Mouse (Mus musculus): Measurements from ENCODE around the gene Gm15217.

Gm15217 gene

DNA sequence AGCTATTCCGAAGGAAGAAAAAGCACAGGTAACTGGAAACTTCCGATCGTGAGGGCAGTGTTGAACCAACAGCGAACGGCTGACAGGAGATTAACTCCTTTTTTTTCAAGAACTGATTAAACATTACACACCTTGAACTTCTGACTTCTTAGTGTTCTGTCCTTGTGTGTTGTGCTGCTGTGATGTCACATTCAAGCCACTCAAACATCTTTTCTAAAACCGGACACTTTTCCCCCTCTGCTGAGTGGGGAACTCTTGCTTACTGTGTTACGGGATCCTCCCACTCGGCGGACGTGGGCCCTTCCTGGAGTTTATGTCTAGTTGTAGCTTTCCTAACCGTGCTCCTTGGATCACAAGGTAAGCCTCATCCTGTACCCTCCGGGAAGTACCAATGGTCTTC is at the start of gene Gm15217:
Gm15217 (plus strand) TSS at position 130 of the 400 bp plus-strand sequence.
- DNase-seq (ENCODE audit: low spot score) = no peak

DNA sequence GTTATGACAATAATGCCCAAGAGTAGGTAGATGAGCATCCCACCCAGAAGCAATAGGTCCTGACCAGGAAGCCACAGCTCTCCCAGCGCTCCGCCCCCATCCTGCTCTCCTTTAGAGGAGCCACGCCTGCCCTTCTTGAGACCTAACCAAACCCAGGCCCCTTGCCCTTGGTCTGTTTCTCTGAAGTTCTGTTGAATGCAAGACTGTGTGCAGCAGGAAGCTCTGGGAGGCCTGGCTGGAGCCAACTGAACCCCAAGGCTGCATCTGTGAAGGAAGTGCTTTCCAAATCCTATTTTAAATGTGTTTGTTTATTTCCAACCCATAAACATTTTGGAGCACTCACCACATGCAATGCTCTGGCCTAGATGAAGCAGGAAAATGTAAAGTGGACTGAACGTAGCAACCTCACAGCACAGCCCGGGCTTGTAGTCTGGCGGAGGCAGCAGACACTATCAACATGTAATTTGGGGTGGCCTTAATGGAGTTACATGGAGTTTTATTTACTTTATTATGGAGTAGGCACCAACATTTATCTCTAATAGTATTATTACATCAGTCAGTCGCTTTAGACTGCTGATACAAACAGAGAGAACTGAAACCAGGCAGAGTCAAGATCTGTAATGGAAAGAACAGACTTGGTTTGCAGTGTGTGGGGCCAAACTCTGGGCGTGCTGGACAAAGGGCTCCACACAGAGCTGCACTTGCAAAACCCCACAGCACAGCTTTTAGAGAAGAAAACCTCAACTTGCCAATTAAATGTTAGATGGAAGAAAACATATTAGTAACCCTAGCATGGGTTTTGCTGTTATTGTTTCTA is 45.6 kb upstream of the Gm15217 start:
- DNase-seq (ENCODE audit: low spot score) = no peak

DNA sequence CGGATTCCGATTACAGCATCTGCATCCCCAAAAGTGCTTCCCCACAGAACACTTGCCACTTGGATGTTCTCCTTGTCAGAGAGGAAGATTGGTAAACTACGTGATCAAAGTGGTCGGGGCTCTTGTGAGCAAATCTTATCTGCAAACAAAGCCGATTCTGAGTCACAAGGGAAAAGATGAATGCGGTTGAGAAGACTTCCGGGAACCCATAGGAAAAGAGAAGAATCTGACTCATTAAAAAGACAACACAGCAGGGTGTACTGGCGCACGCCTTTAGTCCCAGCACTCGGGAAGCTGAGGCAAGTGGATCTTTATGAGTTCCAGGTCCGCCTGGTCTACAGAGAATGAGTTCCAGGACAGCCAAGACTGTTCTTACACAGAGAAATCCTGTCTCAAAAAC is 40.4 kb upstream of the Gm15217 start:
- no peak for DNase-seq (ENCODE audit: low spot score)

DNA sequence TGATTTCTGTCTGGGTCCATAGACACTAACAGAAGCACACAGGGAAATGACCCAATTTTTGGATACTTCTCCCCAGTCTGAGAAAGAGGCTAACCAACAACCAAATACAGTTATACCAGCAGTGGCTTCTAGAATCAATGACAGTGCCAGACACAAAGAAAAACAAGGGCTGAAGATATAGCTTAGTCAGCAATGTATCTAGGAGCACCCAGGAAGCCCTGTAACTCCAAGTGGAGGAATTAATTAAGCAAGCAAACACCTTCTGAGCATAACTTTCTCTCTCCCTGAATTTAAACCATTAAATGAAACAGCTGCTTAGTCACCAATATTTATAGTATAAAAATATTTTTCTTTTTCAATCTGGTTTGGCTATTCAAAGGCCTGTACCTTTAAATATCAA is 34.5 kb upstream of the Gm15217 start:
- DNase-seq (ENCODE audit: low spot score) = no peak

DNA sequence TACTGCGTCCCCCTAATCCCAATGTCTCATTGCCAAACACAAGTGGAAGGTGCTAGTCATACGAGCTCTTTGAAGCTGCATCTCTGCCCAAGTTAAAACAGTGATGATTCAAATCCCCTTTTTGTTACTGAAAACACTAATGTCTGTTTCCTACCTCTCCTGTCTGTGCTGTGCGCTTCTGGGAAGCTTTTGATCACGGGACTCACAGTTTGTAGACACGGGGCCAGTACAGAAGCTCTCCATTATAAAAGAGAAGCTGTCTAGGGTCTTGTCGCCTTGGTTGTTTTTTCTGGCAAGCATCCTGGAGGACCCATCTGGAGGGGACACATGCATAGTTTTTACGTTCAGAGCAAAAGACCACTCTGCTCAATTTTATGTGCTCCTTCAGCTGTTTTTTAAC is 21.9 kb upstream of the Gm15217 start:
- no peak for DNase-seq (ENCODE audit: low spot score)

DNA sequence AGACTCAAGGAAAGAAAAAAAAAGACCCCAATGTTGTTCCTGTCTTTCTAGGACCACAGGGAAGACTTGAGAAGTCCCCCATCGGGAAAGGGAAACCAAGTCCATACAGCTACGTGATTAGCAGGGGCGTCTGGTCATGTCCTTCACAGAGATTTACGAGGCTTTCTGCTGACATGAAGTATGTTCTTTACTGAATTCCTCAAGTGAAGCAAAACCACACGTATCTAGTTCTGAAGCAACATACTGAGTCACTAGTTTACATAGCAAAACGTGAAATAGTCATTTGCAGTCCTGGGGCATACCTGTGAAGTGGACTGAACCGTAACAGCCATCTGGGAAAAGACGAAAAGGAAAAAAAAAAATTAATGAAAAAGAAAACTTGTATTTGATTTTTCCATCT is 21.5 kb upstream of the Gm15217 start:
- no peak for DNase-seq (ENCODE audit: low spot score)

DNA sequence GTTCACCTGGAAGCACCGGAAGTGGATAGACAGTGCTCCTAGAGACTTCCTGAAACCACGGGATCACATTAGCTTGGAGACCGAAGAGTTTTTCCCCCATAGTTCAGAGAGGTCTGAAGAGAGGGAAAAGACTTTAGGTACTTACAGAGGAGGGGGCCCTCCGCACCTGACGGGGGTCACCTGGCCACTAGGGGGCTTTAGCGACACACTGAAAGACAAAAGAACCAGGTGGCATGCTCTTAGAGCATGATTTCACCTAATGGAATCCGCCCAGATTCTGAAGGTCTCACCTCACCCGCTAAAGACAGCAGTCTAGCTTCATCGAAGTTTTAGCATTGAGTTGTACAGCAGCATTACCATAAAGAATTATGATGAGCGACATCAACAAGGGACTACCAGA is 16.0 kb upstream of the Gm15217 start:
- no peak for DNase-seq (ENCODE audit: low spot score)

DNA sequence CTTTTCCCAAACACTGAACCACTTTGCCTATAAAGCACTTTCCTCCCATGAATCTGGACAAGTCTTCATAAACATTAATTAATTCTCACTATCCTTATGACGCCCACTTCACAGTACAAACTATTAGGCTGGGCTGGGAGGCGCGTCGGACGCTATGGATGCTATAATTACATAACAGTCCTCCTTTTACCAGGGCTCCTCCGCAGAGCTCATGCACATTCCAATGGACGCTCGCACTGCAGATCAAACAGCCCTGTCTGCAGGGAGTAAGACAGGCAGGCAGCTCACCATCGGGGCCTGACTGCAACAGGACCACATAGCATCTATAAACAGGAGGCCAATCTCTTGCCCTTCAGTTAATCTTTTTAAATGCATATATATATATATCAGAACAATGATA is 6.8 kb upstream of the Gm15217 start:
- no peak for DNase-seq (ENCODE audit: low spot score)

DNA sequence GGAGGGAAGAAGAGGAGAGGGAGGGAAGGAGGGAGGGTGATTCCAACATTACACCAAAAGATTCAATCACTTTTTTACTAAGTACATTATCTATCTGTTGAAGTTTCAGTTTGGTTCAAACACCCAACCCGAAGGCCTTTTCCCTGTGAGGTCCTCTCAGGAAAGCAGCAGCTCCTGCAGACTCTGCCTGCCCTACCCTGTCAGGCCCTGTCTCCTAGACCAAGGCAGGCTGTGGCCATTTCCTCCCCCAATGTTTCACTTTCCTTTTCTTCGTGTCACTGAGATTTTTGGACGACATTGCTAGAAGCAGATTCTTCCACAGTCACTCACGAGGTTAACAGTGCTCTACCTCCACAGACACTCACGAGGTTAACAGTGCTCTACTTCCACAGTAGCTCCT is 3.4 kb upstream of the Gm15217 start:
- DNase-seq (ENCODE audit: low spot score) = no peak

DNA sequence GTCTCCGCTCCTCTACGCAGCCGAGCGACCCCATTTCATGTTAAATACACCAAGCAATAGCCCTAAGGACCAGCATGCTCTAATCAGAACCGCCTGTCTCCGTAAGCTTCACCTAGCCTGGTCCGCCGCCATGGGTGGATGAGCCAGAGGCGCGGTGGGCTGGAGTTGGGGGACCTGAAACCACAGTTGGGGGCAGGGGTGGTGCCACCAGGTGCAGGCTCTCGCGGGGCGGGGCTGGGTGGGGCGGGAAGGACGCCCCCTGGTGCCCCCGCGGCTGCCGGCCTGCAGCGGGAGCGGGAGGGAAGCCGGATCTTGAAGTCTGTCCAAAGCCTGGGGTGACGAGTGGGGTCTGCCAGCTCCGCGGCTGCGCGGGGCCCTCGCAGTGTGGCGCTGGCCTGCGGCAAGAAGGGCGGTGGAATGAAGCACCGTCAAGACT is 1.1 kb downstream of the Gm15217 start:
- no peak for DNase-seq (ENCODE audit: low spot score)

DNA sequence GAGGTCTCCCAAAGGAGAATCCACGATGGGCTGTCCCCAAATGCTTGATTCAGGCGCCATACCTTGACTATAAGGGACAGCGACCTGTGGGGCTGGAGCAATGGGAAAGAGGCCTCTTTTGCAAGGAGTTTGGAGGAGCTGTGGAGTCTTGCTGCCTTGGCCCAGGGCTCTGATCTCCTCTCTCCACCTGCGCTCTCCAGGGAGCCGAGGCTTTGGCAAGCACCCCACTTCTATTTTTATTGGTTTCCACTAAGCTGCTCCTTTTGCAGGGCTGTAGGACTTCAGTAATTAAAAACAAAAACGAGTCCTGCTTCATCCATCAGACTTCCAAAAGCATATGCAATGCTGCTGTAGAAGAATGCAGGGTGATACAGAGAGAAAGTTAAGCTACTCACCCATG is 2.2 kb downstream of the Gm15217 start:
- no peak for DNase-seq (ENCODE audit: low spot score)

DNA sequence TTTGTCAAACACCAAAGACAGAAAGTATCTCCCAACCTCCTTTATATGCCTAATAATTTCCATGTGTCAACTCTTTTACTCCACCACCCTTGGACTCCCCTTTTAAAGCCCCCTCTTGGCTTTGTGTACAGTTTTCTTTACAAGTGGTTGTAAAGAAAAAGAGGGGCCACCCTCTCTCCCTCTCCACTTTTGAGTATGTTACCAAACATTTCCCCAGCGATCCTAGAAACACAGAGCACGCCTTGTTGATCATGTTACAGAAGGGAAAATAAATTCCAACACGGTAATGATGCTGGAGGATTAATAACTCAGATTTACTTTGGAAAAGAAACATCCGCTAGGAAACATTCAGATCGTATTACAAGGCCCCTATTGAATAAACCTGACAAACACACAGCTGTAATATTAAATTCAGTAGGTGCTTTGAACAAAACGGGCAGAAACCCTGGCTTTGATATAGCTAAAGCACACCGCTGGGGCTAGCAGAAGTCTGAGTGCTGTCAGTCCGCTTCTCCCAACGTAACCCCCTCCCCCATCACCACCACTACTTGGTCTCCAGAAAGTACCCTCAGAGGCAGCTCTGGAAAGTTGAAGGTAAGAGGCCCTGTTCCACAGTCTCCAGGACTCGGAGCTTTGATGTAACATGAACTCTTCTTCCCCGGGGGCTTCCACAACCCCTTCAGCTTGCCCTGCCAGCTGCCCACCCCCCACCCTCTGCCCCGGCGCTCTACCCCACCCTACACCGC is 5.9 kb downstream of the Gm15217 start:
- no peak for DNase-seq (ENCODE audit: low spot score)

DNA sequence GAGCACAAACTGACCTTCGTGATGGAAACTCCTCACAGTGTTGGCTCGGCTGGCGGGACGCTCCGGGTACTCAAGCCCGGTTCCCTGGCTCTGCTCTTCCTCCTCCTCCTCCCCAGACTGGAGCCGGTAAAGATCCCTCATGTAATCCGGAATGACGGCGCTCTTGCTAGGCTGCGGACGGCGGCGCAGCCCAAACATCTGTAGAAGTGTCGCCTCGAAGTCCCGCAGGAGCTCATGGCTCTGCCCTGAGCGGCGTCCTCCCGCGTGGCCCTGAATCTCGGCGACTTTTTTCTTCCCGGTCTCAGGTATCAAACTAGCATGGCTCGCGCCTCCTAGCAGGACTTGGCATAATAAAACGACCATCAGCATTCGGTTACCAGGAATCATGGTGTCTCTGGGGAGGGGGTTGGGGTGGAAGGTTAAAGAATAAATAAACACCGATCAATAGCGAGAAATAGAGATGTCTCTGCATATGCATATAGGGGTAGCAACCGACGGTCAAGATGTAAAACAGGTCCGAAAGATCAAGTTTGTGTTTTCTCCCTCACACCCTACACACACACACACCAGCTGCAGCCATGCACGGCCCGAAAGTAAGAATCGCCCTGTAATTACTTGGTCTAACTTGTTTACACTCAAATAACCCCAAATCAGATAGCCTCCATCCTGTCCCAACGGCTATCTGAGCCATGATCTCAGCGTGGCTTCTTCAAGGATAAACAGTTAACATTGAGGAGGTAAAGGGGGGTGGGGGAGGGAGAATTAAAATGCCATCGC is 6.7 kb downstream of the Gm15217 start:
- DNase-seq (ENCODE audit: low spot score) = no peak

DNA sequence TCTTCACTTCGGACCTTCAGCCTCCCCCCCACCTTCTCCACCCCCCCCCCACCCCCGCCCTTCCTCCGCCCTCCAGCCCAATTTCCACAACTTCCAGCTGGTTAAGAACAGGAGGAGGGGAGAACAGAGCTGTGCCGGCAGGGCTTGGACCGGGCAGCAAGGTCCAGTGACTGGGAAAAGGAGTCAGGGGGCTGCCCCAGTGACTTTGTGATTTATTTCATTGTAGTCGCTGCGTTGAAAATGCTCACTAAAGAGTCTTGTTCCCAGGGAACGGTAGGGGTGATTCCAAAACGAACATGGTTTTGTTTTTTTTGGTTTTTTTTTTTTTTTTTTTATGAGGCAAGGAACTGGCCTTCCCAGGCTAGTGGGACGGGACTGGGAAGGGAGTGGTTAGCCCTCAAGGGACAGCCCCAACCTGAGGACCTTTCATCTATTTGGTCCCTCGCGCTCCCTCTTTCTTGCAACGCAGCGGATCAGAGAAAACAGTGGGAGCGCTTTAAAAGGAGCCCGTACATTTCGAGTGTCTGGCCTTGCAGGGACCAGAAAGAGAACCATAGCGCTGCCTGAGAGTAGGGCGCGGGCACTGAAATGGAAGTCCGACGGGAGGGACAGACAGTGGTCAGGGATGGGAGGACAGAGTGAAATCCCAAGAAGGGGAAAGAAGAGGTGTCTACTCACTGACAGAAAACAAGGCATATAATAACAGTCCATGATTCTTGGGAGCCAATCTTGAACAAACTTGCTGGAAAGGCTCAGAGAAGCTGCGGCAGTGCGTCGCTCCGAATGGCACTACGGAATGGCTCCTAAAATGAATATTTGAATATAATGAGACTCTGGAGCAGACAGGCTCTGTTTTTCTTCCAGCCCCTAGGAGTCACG is 7.5 kb downstream of the Gm15217 start:
- no peak for DNase-seq (ENCODE audit: low spot score)

DNA sequence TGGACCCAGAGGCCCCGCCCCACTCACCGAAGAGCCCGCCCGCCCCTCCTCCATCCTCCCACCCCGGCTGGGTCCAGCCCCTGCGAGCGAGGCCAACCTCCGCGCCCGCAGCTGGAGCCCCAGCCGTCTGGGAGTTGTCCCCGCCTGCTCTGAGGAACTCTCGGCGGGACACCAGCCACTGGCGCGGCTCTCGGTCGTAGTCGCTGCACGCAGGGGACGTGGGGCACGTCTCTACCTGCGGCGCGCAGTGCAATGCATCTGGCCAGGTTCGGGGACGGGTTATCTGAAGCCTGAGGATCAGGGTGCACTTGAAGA is 8.1 kb downstream of the Gm15217 start:
- DNase-seq (ENCODE audit: low spot score) = peak; percentile 52

DNA sequence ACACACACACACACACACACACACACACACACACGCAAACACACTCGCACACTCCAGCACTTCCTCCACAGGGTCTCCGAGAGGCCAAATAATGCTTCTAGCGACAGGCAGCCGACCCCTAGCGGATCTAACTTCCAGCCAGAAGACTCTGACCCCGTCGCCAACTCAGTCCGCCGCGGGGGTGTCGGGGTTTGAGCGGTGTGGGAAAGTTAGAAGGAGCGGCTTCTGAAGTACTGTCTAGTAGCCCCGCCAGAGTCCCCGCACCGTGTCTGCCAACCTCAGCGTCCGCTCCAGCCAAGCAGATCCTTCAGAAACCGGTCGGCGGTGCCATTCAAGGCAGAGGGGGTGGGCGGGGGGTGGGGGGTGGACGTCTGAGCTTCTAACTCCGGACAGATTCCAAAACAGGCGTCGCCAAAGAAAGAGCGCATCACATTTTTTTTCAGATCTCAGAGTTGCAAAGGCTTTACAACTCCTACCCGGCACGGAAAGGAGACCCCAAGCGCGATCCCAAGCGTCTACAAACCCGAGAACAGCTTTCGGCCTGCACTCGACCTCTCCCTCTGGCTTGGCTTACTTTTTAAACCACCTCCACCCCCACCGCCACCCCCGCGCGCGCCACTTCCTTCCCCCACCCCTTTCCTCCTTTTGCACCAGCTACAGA is 8.7 kb downstream of the Gm15217 start:
- DNase-seq (ENCODE audit: low spot score) = no peak

DNA sequence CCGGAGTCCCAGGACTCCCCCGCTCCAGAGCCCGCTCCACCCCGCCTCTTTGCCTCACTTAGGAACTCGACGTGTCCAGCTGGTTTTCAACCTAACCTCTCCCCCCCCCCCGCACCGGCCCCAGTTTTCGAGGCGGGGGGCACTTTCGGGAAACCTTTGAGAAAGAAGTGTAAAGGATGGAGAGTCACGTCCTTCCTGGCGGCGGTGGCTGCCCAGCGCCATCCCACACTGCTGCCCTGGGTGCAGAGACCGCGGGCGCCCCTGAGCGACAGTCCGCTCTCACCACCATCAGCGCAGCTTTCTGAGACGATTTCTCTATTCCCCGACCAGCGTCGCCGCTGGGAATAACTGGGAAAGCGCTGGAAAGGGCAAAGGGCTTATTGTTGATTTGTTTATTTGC is 9.4 kb downstream of the Gm15217 start:
- no peak for DNase-seq (ENCODE audit: low spot score)

DNA sequence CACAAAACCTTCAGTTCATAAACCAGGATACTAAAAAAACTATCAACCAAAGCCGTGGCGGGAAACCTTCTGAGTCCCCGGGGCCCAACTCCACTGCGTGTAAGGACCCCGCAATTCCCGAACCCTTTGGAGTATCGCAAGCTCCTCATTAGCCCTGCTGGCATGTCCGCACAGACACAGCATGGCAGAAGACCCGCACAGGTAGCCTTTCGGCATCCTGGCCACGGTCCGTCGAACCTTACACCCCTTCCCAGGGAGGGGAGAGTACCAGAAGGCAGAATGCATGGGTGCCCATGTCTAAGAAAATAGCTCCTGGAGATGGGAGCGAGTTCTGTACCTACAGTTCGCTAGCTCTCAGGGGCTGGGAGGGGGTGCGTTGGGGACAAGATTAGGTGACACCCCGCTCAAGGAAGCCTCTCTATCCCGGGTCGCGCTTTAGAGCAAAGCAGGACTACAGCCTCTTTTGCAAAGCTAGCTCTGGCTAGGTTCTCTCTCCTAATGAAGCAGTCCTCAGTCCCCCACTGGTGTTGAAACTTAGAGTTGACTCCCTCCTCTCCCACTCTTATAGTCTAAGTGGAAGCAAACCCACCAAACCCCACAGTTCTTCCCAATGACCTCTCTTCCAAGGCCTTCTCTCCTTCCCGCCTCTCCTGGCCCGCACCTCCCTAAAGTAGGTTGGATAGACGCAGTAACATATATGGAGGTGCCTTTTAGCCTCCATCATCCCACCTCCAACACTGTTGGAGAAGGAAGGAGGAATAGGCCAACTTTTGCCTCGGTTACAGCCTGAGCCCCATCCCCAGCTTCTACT is 10.4 kb downstream of the Gm15217 start:
- DNase-seq (ENCODE audit: low spot score) = no peak

DNA sequence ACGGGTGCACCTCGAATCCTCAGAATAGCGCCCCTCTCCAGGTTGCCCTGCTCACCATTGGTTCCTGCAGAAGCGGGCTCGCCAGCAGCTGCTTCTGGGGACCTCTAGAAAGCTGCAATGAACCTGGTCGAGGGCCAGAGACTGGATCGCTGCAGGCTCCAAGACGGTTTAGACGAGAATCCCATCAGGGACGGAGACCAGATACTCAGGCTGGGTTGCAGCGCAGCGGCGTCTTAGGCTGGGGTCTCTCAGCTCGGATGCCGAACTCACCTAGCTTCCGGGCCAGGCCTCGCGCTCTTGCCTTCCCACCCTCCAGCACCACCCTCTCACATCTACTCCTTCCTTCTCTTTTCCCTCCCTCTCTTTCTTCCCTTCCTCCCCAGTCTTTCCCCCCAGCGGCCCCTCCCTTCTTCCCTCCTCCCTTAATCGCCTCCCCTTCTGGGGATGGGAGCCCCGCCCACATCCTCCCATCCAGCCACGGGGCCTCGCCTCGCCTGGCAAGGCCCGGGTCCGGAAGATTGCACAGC is 11.1 kb downstream of the Gm15217 start, which contains the start of gene Bmp4:
Bmp4 (minus strand) TSS at position 421 of the 527 bp plus-strand sequence.
- no peak for DNase-seq (ENCODE audit: low spot score)

DNA sequence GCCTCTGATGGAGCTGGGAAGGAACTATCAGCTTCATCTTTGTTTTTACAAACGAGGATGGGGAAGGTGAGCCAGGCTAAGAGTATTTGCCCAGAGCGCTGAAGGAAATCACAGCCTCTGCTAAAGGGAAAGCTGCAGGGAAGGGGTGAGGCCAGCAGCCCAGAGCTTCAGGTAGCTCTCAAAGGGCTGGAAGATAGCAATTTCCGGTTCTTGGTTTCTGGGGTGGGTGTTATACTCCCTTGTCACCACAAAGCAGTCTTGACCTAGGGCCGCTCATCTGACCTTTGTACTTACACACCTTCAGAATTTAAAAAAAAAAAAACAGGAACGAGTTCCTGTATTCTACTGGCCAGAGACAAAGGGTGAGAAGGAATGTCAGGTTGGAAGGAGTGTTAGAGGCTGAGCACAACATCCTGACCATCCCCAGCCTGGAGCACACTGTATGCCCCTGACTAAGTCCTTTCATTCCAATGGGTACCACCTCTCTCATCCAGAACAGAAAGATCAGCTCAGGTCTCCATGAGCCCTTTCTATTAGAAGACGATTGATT is 12.5 kb downstream of the Gm15217 start:
- DNase-seq (ENCODE audit: low spot score) = no peak

Measured in urinary bladder, postnatal 10 days (tissue).